Mouse (Mus musculus): ENCODE measurements at regions not wholly inside any gene's neighbourhood (a gene's known extent, or its start where the extent isn't known, plus 50 kb on each side); places are given as distances from the start of the nearest gene placed in this dataset.

GRCm38 (mm10) chr7:37270841-37271240 is 502.6 kb downstream of the Zfp536 start:
- DNase-seq (ENCODE audit: low spot score) (no peak), ATAC-seq (ENCODE audit: low FRiP score) (no peak)
- no peaks in the 10 kb centered on the region for H3K36me3 ChIP-seq (ENCODE audit: control insufficient read depth, insufficient read depth, low read length)
- H3K4me3 ChIP-seq (ENCODE audit: low read depth, low read length): no peak overlapping the region
- H3K27me3 ChIP-seq (ENCODE audit: control insufficient read depth, insufficient read depth, low read length): no peaks in the 10 kb centered on the region
- H3K4me1 ChIP-seq (replicated peaks; ENCODE audit: control insufficient read depth, insufficient read depth, low read length): no peaks in the 10 kb centered on the region
- H3K4me2 ChIP-seq (replicated peaks; ENCODE audit: low read depth, low read length): no peak overlapping the region
- no peak overlapping the region for H3K9ac ChIP-seq (ENCODE audit: low read depth, low read length)
- H3K9me3 ChIP-seq (ENCODE audit: control insufficient read depth, low read length): no peaks in the 10 kb centered on the region
- no peak overlapping the region for H3K27ac ChIP-seq (ENCODE audit: low read depth, low read length)
- WGBS: 91% methylated on average over 3 of the region's 3 CpGs

GRCm38 (mm10) chr7:37290018-37290417 is 483.4 kb downstream of the Zfp536 start:
- no peaks in the 10 kb centered on the region for H3K27me3 ChIP-seq (ENCODE audit: control insufficient read depth, insufficient read depth, low read length)
- peaks cover 3% of the 10 kb centered on the region; the same call in 1 of the 2 replicates for H3K4me1 ChIP-seq (replicated peaks; ENCODE audit: control insufficient read depth, insufficient read depth, low read length)
- H3K36me3 ChIP-seq (ENCODE audit: control insufficient read depth, insufficient read depth, low read length): no peaks in the 10 kb centered on the region
- DNase-seq (ENCODE audit: low spot score) (peak; percentile 25), ATAC-seq (ENCODE audit: low FRiP score) (peak; percentile 10; the same call in 1 of the 2 replicates)
- H3K4me2 ChIP-seq (replicated peaks; ENCODE audit: low read depth, low read length): peak overlapping the region; percentile 19
- no peak overlapping the region for H3K9ac ChIP-seq (ENCODE audit: low read depth, low read length)
- WGBS: 25% methylated on average over 5 of the region's 5 CpGs
- H3K9me3 ChIP-seq (ENCODE audit: control insufficient read depth, low read length): no peaks in the 10 kb centered on the region
- no peak overlapping the region for H3K27ac ChIP-seq (ENCODE audit: low read depth, low read length)
- no peak overlapping the region for H3K4me3 ChIP-seq (ENCODE audit: low read depth, low read length)

GRCm38 (mm10) chr7:37290493-37291045 is 482.9 kb downstream of the Zfp536 start:
- Histone ChIP-seq H3K27ac (ENCODE audit: low read depth, low read length) (no peak overlapping the region), H3K36me3 (ENCODE audit: control insufficient read depth, insufficient read depth, low read length) (no peaks in the 10 kb centered on the region), H3K9me3 (ENCODE audit: control insufficient read depth, low read length) (no peaks in the 10 kb centered on the region), H3K4me2 (replicated peaks; ENCODE audit: low read depth, low read length) (peak overlapping the region; percentile 19), H3K4me3 (ENCODE audit: low read depth, low read length) (no peak overlapping the region), H3K27me3 (ENCODE audit: control insufficient read depth, insufficient read depth, low read length) (no peaks in the 10 kb centered on the region), H3K4me1 (replicated peaks; ENCODE audit: control insufficient read depth, insufficient read depth, low read length) (peaks cover 3% of the 10 kb centered on the region; the same call in 1 of the 2 replicates), H3K9ac (ENCODE audit: low read depth, low read length) (no peak overlapping the region)
- peak; percentile 36 for DNase-seq (ENCODE audit: low spot score)
- peak; percentile 47 for ATAC-seq (ENCODE audit: low FRiP score)
- WGBS: 26% methylated on average over 19 of the region's 19 CpGs

DNA sequence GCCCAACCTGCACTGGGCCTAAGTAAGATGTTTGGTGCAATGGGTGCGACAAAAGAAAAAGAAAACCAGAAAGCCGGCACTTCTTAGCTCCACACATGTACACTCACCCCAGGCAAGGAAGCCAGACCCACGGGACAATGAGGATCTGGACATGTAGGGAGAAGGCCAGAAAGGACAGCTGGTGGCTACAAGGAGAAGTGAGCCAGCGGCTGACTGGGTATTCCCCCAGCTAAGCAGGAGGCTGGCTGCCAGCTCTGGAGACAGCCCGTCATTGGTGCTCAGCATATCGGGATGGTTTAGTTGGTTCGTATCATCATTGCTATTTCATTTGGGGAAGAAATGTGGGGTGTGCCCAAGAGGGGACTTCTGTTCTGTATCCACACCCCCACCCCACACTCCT is 481.7 kb downstream of the Zfp536 start:
- H3K4me2 ChIP-seq (replicated peaks; ENCODE audit: low read depth, low read length): no peak overlapping the region
- ATAC-seq (ENCODE audit: low FRiP score): no peak
- H3K9ac ChIP-seq (ENCODE audit: low read depth, low read length): no peak overlapping the region
- no peaks in the 10 kb centered on the region for H3K27me3 ChIP-seq (ENCODE audit: control insufficient read depth, insufficient read depth, low read length)
- no peak overlapping the region for H3K27ac ChIP-seq (ENCODE audit: low read depth, low read length)
- WGBS: 75% methylated on average over 7 of the region's 7 CpGs
- no peaks in the 10 kb centered on the region for H3K36me3 ChIP-seq (ENCODE audit: control insufficient read depth, insufficient read depth, low read length)
- DNase-seq (ENCODE audit: low spot score): no peak
- H3K4me3 ChIP-seq (ENCODE audit: low read depth, low read length): no peak overlapping the region
- no peaks in the 10 kb centered on the region for H3K9me3 ChIP-seq (ENCODE audit: control insufficient read depth, low read length)
- peaks cover 3% of the 10 kb centered on the region; the same call in 1 of the 2 replicates for H3K4me1 ChIP-seq (replicated peaks; ENCODE audit: control insufficient read depth, insufficient read depth, low read length)

DNA sequence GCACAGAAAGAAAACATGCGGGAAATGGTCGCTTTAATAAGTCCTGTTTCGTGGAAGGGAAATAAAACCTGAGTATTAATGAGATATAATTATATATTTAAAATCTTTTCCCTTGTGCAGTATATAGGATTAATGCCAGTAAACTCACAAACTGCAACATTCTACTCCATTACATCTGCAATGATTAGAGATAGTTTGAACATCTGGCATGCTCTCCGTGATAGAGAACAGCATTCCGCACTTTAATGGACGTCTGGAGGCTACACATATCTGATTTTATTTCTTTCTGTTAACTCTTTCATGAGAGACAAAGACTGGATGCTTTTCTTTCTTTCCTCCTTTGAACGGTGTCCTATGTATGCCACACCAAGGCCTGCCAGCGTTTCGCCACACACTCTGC is 480.9 kb downstream of the Zfp536 start:
- no peak for DNase-seq (ENCODE audit: low spot score)
- Histone ChIP-seq H3K9me3 (ENCODE audit: control insufficient read depth, low read length) (no peaks in the 10 kb centered on the region), H3K36me3 (ENCODE audit: control insufficient read depth, insufficient read depth, low read length) (no peaks in the 10 kb centered on the region), H3K9ac (ENCODE audit: low read depth, low read length) (no peak overlapping the region), H3K4me3 (ENCODE audit: low read depth, low read length) (no peak overlapping the region), H3K4me1 (replicated peaks; ENCODE audit: control insufficient read depth, insufficient read depth, low read length) (peaks cover 3% of the 10 kb centered on the region; the same call in 1 of the 2 replicates), H3K27me3 (ENCODE audit: control insufficient read depth, insufficient read depth, low read length) (no peaks in the 10 kb centered on the region), H3K4me2 (replicated peaks; ENCODE audit: low read depth, low read length) (no peak overlapping the region), H3K27ac (ENCODE audit: low read depth, low read length) (no peak overlapping the region)
- 80% methylated on average over 9 of the region's 9 CpGs for WGBS
- no peak for ATAC-seq (ENCODE audit: low FRiP score)

DNA sequence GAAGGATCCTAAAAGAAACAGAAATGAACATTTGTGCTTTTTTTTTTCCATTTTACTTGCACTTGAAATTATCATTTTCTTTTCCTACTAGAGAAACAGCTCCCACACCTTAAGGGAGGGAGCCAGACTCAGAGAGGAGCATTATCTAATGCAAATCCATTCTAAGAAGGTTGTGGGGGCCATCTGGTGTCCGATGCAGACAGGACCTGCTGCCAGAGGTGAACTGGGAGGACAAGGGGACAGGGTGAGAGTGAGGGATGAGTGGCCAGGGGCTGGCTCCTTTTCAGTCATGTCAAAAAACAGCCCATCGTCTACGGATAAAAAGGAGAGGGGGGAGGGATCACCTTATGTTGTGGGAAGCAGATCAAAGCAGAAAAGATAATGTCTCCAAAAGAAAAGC is 474.6 kb downstream of the Zfp536 start:
- H3K36me3 ChIP-seq (ENCODE audit: control insufficient read depth, insufficient read depth, low read length): no peaks in the 10 kb centered on the region
- H3K9ac ChIP-seq (ENCODE audit: low read depth, low read length): no peak overlapping the region
- WGBS: 25% methylated on average over 3 of the region's 3 CpGs
- H3K4me1 ChIP-seq (replicated peaks; ENCODE audit: control insufficient read depth, insufficient read depth, low read length): no peaks in the 10 kb centered on the region; the same call in 1 of the 2 replicates
- H3K27me3 ChIP-seq (ENCODE audit: control insufficient read depth, insufficient read depth, low read length): no peaks in the 10 kb centered on the region
- H3K27ac ChIP-seq (ENCODE audit: low read depth, low read length): no peak overlapping the region
- no peak overlapping the region for H3K4me3 ChIP-seq (ENCODE audit: low read depth, low read length)
- H3K4me2 ChIP-seq (replicated peaks; ENCODE audit: low read depth, low read length): no peak overlapping the region
- DNase-seq (ENCODE audit: low spot score) (no peak), ATAC-seq (ENCODE audit: low FRiP score) (no peak)
- no peaks in the 10 kb centered on the region for H3K9me3 ChIP-seq (ENCODE audit: control insufficient read depth, low read length)

- Histone ChIP-seq H3K27ac (ENCODE audit: low read depth, low read length) (no peak overlapping the region), H3K9ac (ENCODE audit: low read depth, low read length) (no peak overlapping the region), H3K4me2 (replicated peaks; ENCODE audit: low read depth, low read length) (no peak overlapping the region), H3K9me3 (ENCODE audit: control insufficient read depth, low read length) (no peaks in the 10 kb centered on the region), H3K36me3 (ENCODE audit: control insufficient read depth, insufficient read depth, low read length) (no peaks in the 10 kb centered on the region), H3K4me1 (replicated peaks; ENCODE audit: control insufficient read depth, insufficient read depth, low read length) (no peaks in the 10 kb centered on the region), H3K27me3 (ENCODE audit: control insufficient read depth, insufficient read depth, low read length) (no peaks in the 10 kb centered on the region), H3K4me3 (ENCODE audit: low read depth, low read length) (no peak overlapping the region)
- DNase-seq (ENCODE audit: low spot score) (no peak), ATAC-seq (ENCODE audit: low FRiP score) (no peak)
- 83% methylated on average over 9 of the region's 9 CpGs for WGBS
Measured at GRCm38 (mm10) chr7:37305463-37305862, 468.0 kb downstream of the Zfp536 start.

DNA sequence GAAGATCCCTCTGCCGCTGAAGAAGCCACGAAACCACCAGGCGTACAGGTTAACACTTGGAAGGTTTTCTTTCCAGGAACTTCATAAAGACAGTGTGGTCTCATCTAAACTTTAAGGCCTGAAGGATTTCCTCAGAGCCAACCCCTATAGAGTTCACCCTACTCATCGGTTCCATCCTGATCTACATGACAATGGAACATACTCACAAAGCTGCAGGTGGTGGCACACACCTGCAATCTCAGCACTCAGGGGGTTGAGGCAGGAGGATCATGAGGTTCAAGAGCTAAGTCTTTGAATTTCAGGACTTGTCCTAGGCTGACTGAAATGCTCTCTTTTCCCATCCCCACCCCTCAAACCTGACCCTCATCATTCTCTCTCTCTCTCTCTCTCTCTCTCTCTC is 466.2 kb downstream of the Zfp536 start:
- no peaks in the 10 kb centered on the region for H3K27me3 ChIP-seq (ENCODE audit: control insufficient read depth, insufficient read depth, low read length)
- H3K9me3 ChIP-seq (ENCODE audit: control insufficient read depth, low read length): no peaks in the 10 kb centered on the region
- H3K9ac ChIP-seq (ENCODE audit: low read depth, low read length): no peak overlapping the region
- H3K4me1 ChIP-seq (replicated peaks; ENCODE audit: control insufficient read depth, insufficient read depth, low read length): no peaks in the 10 kb centered on the region
- no peak overlapping the region for H3K4me3 ChIP-seq (ENCODE audit: low read depth, low read length)
- no peaks in the 10 kb centered on the region for H3K36me3 ChIP-seq (ENCODE audit: control insufficient read depth, insufficient read depth, low read length)
- no peak overlapping the region for H3K27ac ChIP-seq (ENCODE audit: low read depth, low read length)
- H3K4me2 ChIP-seq (replicated peaks; ENCODE audit: low read depth, low read length): no peak overlapping the region
- DNase-seq (ENCODE audit: low spot score): no peak
- no peak for ATAC-seq (ENCODE audit: low FRiP score)
- WGBS: 77% methylated on average over 4 of the region's 4 CpGs

DNA sequence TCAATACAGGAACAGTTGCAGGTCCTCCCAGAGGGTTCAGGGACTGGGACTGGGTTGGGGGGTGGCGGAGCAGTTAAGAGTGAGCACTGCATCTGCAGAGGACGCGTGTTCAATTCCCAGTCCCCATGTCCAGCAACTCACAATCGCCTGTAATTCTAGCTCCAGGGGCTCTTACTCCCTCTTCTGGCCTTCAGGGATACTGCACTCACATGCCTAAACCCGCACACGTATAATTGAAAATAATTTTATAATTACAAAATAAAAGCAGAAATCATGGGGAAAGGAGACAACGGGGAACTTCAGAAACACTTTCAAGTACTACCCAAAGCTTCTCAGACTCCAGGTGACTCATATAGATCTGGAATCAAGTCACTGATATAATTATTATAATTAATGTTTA is 448.8 kb downstream of the Zfp536 start:
- DNase-seq (ENCODE audit: low spot score): no peak
- H3K27me3 ChIP-seq (ENCODE audit: control insufficient read depth, insufficient read depth, low read length): no peaks in the 10 kb centered on the region
- H3K36me3 ChIP-seq (ENCODE audit: control insufficient read depth, insufficient read depth, low read length): no peaks in the 10 kb centered on the region
- H3K4me2 ChIP-seq (replicated peaks; ENCODE audit: low read depth, low read length): no peak overlapping the region
- no peak overlapping the region for H3K27ac ChIP-seq (ENCODE audit: low read depth, low read length)
- WGBS: 89% methylated on average over 7 of the region's 7 CpGs
- no peak overlapping the region for H3K4me3 ChIP-seq (ENCODE audit: low read depth, low read length)
- ATAC-seq (ENCODE audit: low FRiP score): no peak
- H3K9me3 ChIP-seq (ENCODE audit: control insufficient read depth, low read length): no peaks in the 10 kb centered on the region
- H3K4me1 ChIP-seq (replicated peaks; ENCODE audit: control insufficient read depth, insufficient read depth, low read length): no peaks in the 10 kb centered on the region
- no peak overlapping the region for H3K9ac ChIP-seq (ENCODE audit: low read depth, low read length)

Measured in hindbrain, embryonic 11.5 days (tissue).